Mouse (Mus musculus) lung, embryonic 14.5 days (tissue): ENCODE measurements around the gene Ttll12. TPM values are rescaled to one million over a fixed set of nuclear protein-coding genes. Genes with fewer than 3 reads are reported as not detected.

Experiments
- ATAC-seq: fragments of 200-750 bp; cut with Nextera tagmentation; 2 replicates; pipeline ENCODE4 v1.8.0; 2017; ENCODE audit warnings: mild to moderate bottlenecking, moderate TSS enrichment, moderate library complexity; ENCODE audit not compliant: insufficient read depth
- DNase-seq: peaks from one replicate; pipeline ENCODE4 v3.0.0-alpha.2; 2015
- H3K27ac ChIP-seq: fragments of 300-500 bp; sonication (generic); 2 replicates; pipeline ENCODE4 v1.5.1; 2014; ENCODE audit warnings: low read depth, mild to moderate bottlenecking, moderate library complexity
- H3K27me3 ChIP-seq: fragments of 300-500 bp; sonication (generic); 2 replicates; pipeline ENCODE4 v1.6.1; 2014; ENCODE audit warnings: low read length, control low read depth; ENCODE audit not compliant: insufficient read depth
- H3K36me3 ChIP-seq: fragments of 300-500 bp; sonication (generic); 2 replicates; pipeline ENCODE4 v1.6.1; 2014; ENCODE audit warnings: control low read depth; ENCODE audit not compliant: insufficient read depth
- H3K4me1 ChIP-seq: fragments of 300-500 bp; sonication (generic); 2 replicates; pipeline ENCODE4 v1.6.1; 2014; ENCODE audit warnings: antibody characterized with exemption, control low read depth; ENCODE audit not compliant: insufficient read depth
- H3K4me2 ChIP-seq: fragments of 300-500 bp; sonication (generic); 2 replicates; pipeline ENCODE4 v1.6.1; 2014; ENCODE audit warnings: mild to moderate bottlenecking
- H3K4me3 ChIP-seq: fragments of 300-500 bp; sonication (generic); 2 replicates; pipeline ENCODE4 v1.5.1; 2014; ENCODE audit warnings: low read depth, low read length
- H3K9ac ChIP-seq: fragments of 300-500 bp; sonication (generic); 2 replicates; pipeline ENCODE4 v1.6.1; 2014
- H3K9me3 ChIP-seq: fragments of 300-500 bp; sonication (generic); 2 replicates; pipeline ENCODE4 v1.6.1; 2016; ENCODE audit warnings: low read depth, low read length, control low read depth
- CTCF ChIP-seq: IDR thresholded peaks from 2 replicates; pipeline ENCODE4 v1.5.1; 2016; ENCODE audit warnings: antibody characterized with exemption, low read depth
- WGBS: fragments of 180-500 bp; shearing (Covaris S2); extraction: QIAGEN DNeasy Blood & Tissue Kit; methylation state at CpG from one replicate; pipeline ENCODE4 v1.1.7; 2014; 5-methylcytosine and 5-hydroxymethylcytosine counted together
- polyA plus RNA-seq: library from polyadenylated mRNA; unstranded; fragments of >200 nt; fragmentation: Nextera tagmentation; extraction: Ambion mirVana; gene quantifications from 2 replicates; pipeline ENCODE4 v1.2.1, GENCODE M21; 2014

Ttll12 gene
- polyA plus RNA-seq, 1 experiment from 2014 or later, result 43.5 TPM

- no peak for ATAC-seq
Measured at GRCm38 (mm10) chr15:83634076-83634475, 39.1 kb upstream of the Ttll12 start.

GRCm38 (mm10) chr15:83631071-83631470 lies 36.1 kb upstream of the Ttll12 start:
- no peaks in the 10 kb centered on the region for H3K36me3 ChIP-seq
- 84% methylated on average over 7 of the region's 7 CpGs for WGBS

More at GRCm38 (mm10) chr15:83634076-83634475, 39.1 kb upstream of the Ttll12 start:
- no peak overlapping the region for H3K4me2 ChIP-seq
- H3K4me3 ChIP-seq, result no peak overlapping the region
- H3K27me3 ChIP-seq, result no peaks in the 10 kb centered on the region
- no peaks in the 10 kb centered on the region for H3K9me3 ChIP-seq
- 6% methylated on average over 1 of the region's 1 CpGs for WGBS
- no peaks in the 10 kb centered on the region for H3K4me1 ChIP-seq
- no peaks in the 10 kb centered on the region for H3K36me3 ChIP-seq
- TF ChIP-seq CTCF, result peak; percentile 77
- DNase-seq, result peak; percentile 46
- H3K27ac ChIP-seq, result no peak overlapping the region
- H3K9ac ChIP-seq, result no peak overlapping the region

GRCm38 (mm10) chr15:83629716-83630115 lies 34.8 kb upstream of the Ttll12 start:
- 82% methylated on average over 3 of the region's 3 CpGs for WGBS
- no peak overlapping the region for H3K4me3 ChIP-seq

More at GRCm38 (mm10) chr15:83631071-83631470, 36.1 kb upstream of the Ttll12 start:
- no peak overlapping the region for H3K27ac ChIP-seq
- no peak overlapping the region for H3K4me2 ChIP-seq
- no peak overlapping the region for H3K4me3 ChIP-seq
- no peaks in the 10 kb centered on the region for H3K9me3 ChIP-seq
- H3K9ac ChIP-seq, result no peak overlapping the region
- no peak for DNase-seq
- no peak for TF ChIP-seq CTCF
- no peak for ATAC-seq
- no peaks in the 10 kb centered on the region for H3K4me1 ChIP-seq
- no peaks in the 10 kb centered on the region for H3K27me3 ChIP-seq

GRCm38 (mm10) chr15:83626142-83626645 lies 31.2 kb upstream of the Ttll12 start:
- Histone ChIP-seq H3K27ac (no peak overlapping the region), H3K27me3 (no peaks in the 10 kb centered on the region), H3K4me2 (no peak overlapping the region), H3K36me3 (no peaks in the 10 kb centered on the region), H3K4me3 (no peak overlapping the region), H3K4me1 (no peaks in the 10 kb centered on the region), H3K9me3 (no peaks in the 10 kb centered on the region), H3K9ac (no peak overlapping the region)
- no peak for ATAC-seq
- WGBS, result 88% methylated on average over 2 of the region's 2 CpGs
- no peak for DNase-seq
- TF ChIP-seq CTCF, result no peak

More at GRCm38 (mm10) chr15:83629716-83630115, 34.8 kb upstream of the Ttll12 start:
- no peaks in the 10 kb centered on the region for H3K27me3 ChIP-seq
- H3K27ac ChIP-seq, result no peak overlapping the region
- H3K4me1 ChIP-seq, result no peaks in the 10 kb centered on the region
- ATAC-seq (no peak), DNase-seq (no peak)
- H3K9ac ChIP-seq, result no peak overlapping the region
- no peaks in the 10 kb centered on the region for H3K36me3 ChIP-seq
- H3K9me3 ChIP-seq, result no peaks in the 10 kb centered on the region
- H3K4me2 ChIP-seq, result no peak overlapping the region
- TF ChIP-seq CTCF, result peak; percentile 21; the same call in 1 of the 2 replicates

DNA sequence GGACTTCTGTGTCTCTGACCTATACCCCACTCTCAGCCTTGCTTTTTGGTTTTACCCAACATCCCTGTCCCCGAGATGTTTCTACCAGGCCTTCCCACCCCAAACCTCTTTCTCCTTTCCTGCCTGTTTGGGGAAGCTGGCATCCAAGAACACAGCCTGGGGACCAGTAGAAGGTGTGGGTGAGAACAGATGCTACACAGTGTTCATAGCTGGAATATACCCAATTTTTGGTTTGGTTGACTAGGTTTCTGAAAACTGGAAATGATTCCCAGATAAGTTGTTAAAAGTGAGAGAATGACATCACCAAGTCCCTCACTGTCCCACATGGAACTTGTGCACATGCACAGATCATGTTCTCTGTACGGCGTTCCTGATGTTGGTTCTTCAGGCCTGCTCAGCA lies 20.3 kb upstream of the Ttll12 start:
- H3K9ac ChIP-seq, result no peak overlapping the region
- TF ChIP-seq CTCF, result no peak
- DNase-seq (no peak), ATAC-seq (no peak)
- H3K27me3 ChIP-seq, result no peaks in the 10 kb centered on the region
- H3K4me1 ChIP-seq, result no peaks in the 10 kb centered on the region
- no peak overlapping the region for H3K4me3 ChIP-seq
- no peak overlapping the region for H3K27ac ChIP-seq
- no peaks in the 10 kb centered on the region for H3K36me3 ChIP-seq
- H3K4me2 ChIP-seq, result no peak overlapping the region
- no peaks in the 10 kb centered on the region for H3K9me3 ChIP-seq
- 84% methylated on average over 3 of the region's 3 CpGs for WGBS

DNA sequence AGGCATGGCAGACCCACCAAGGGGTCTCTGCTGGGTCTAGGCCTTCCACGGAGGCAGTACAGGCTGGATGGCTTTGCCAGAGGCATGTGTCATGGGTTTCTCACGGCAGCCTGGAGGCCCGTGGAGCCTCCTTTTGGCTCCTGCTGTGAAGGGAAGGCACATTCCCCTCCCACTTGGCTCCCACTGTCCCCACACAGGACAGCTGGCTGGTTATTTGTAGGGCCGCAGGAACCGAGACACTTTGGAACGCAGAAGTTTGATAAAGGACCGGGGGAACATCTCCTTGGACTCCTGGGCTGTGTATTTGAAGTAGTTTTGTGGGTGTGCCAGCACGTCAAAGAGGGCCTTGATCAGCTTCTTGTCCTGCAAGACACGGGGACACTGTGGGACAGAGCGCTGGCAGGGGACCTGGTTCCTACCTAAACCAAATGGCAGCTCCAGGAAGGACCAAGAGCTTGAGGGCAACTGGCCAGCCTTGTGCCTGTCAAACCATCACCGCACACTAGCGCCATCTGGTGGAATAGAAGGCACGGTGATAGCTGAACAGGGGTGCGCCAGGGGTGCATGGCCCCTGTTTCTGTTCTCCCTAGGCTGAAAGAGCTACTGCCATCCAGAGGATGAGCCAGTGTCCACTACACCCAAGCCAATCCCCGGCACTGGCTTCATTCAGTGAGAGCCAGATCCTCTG lies 12.3 kb upstream of the Ttll12 start:
- Histone ChIP-seq H3K9ac (no peak overlapping the region), H3K27ac (no peak overlapping the region), H3K4me2 (no peak overlapping the region), H3K4me3 (no peak overlapping the region), H3K27me3 (no peaks in the 10 kb centered on the region), H3K9me3 (no peaks in the 10 kb centered on the region), H3K4me1 (no peaks in the 10 kb centered on the region), H3K36me3 (no peaks in the 10 kb centered on the region)
- DNase-seq, result peak; percentile 85
- 42% methylated on average over 15 of the region's 15 CpGs for WGBS
- TF ChIP-seq CTCF, result peak; percentile 89
- 0 out of 2 replicates have a peak, but pooled peaks have one; percentile 33 for ATAC-seq

- ATAC-seq (no peak), DNase-seq (no peak)
- 85% methylated on average over 8 of the region's 8 CpGs for WGBS
- no peak overlapping the region for H3K4me3 ChIP-seq
- TF ChIP-seq CTCF, result no peak
- H3K9ac ChIP-seq, result no peak overlapping the region
- no peaks in the 10 kb centered on the region for H3K27me3 ChIP-seq
- no peaks in the 10 kb centered on the region for H3K4me1 ChIP-seq
- H3K4me2 ChIP-seq, result no peak overlapping the region
- no peaks in the 10 kb centered on the region for H3K9me3 ChIP-seq
- H3K27ac ChIP-seq, result no peak overlapping the region
- H3K36me3 ChIP-seq, result no peaks in the 10 kb centered on the region
Measured at GRCm38 (mm10) chr15:83606700-83607099, 11.7 kb upstream of the Ttll12 start.
